Mouse (Mus musculus) heart, postnatal 0 days (tissue): ENCODE results near the gene Fam227a.

ENCODE experiments used
- CTCF ChIP-seq: IDR thresholded peaks from 2 replicates; pipeline ENCODE4 v1.5.1; 2016; ENCODE audit warnings: antibody characterized with exemption, control low read depth, low read depth
- EP300 ChIP-seq: IDR thresholded peaks from 2 replicates; pipeline ENCODE4 v1.6.1; 2016; ENCODE audit warnings: antibody characterized with exemption, low read depth

DNA sequence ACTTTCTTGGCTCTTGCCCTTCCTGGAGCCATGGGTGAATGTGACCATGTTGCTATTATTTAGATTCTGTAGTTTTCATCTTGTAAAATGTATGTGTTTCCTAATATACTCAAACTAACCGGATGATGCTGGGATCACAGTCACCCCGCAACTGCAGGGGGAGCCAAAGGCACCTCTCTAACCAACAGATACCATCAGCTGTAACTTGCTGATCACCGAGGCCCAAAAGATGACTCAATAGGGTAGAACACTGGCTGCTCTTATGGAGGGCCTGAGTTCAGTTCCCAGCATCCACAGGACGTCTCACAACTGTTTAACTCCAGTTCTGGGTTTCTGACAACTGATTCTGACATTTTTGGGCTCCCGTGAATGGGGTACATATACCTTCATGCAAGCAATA is 42.0 kb downstream of the Fam227a start:
- TF ChIP-seq CTCF (no peak), EP300 (no peak)
